ENCODE assay signal across 8 mouse cellular contexts in genomic region chr5:76951106-76952027, GRCm38 (mm10). TPM values are rescaled to one million over a fixed set of nuclear protein-coding genes. Genes with fewer than 3 reads are reported as not detected.
DNase-seq lines count a peak whose midpoint lies in the region; ATAC-seq and TF ChIP-seq lines count a peak whose summit lies in the region.

Paics (plus strand) TSS chr5:76951307.
Ppat (minus strand) TSS chr5:76951578.

- peaks cover 35% of the 10 kb centered on the region for H3K4me1 ChIP-seq in embryonic facial prominence, embryonic 13.5 days
- H3K4me1 ChIP-seq in heart, adult 2 months (ENCODE audit: control insufficient read depth, insufficient read depth, low read length) = peaks cover 18% of the 10 kb centered on the region
- H3K4me1 ChIP-seq in limb, embryonic 13.5 days = peaks cover 52% of the 10 kb centered on the region
- H3K4me1 ChIP-seq in midbrain, embryonic 16.5 days (ENCODE audit: control insufficient read depth, insufficient read depth, low read length) = peaks cover 22% of the 10 kb centered on the region

- ATAC-seq in embryonic facial prominence, embryonic 13.5 days (ENCODE audit: insufficient number of reproducible peaks, insufficient read depth, low FRiP score, low TSS enrichment, low read depth) = peak; percentile 98
- peak; percentile 97 for ATAC-seq in limb, embryonic 13.5 days (ENCODE audit: low FRiP score, low read depth)
- peak; percentile 97 for ATAC-seq in midbrain, embryonic 16.5 days

- H3K4me2 ChIP-seq in embryonic facial prominence, embryonic 13.5 days = peak within 1 kb of the TSS; percentile 82
- peak within 1 kb of the TSS; percentile 88 for H3K4me2 ChIP-seq in limb, embryonic 13.5 days (replicated peaks)
- H3K4me2 ChIP-seq in midbrain, embryonic 16.5 days (ENCODE audit: low read length) = peak within 1 kb of the TSS; percentile 86

- intact Hi-C loops in heart, adult 2 months (cut with DNase I) = loop anchor here (1.0 to 2.0 kb wide), 2 partner anchors 23 to 46 kb away; partner anchors contain the start of genes Aasdh and Srp72

- TF ChIP-seq POLR2A in heart, adult 2 months (IDR thresholded peaks at IDR 0.05; ENCODE audit: insufficient read depth, low read depth, low read length) = peak; percentile 96

- peaks cover 2% of the 10 kb centered on the region for H3K79me2 ChIP-seq in heart, adult 2 months (replicated peaks; ENCODE audit: control insufficient read depth, insufficient read depth, low read length)

- H3K4me3 ChIP-seq in embryonic facial prominence, embryonic 13.5 days = peak within 1 kb of the TSS; percentile 85
- H3K4me3 ChIP-seq in heart, adult 2 months = peak within 1 kb of the TSS; percentile 77
- peak within 1 kb of the TSS; percentile 82 for H3K4me3 ChIP-seq in limb, embryonic 13.5 days
- H3K4me3 ChIP-seq in midbrain, embryonic 16.5 days (ENCODE audit: low read depth, low read length) = peak within 1 kb of the TSS; percentile 63

- no peaks in the 10 kb centered on the region for H3K9me3 ChIP-seq in embryonic facial prominence, embryonic 13.5 days
- H3K9me3 ChIP-seq in limb, embryonic 13.5 days = no peaks in the 10 kb centered on the region
- no peaks in the 10 kb centered on the region for H3K9me3 ChIP-seq in midbrain, embryonic 16.5 days (replicated peaks; ENCODE audit: control insufficient read depth, low read length, poor library complexity, severe bottlenecking)

- peak; percentile 98 for DNase-seq in 3134 (ENCODE audit: extremely low read depth, insufficient read length, low spot score)
- peak; percentile 99 for DNase-seq in adrenal gland, postnatal 36 days
- DNase-seq in heart, adult 2 months = peak; percentile 98 to 99
- peak; percentile 98 to 99 for DNase-seq in kidney, adult 8-10 months
- peak; percentile 95 to 100 for DNase-seq in spleen, postnatal 10 days (ENCODE audit: low spot score in 2 of 2)

- TF ChIP-seq EP300 in heart, adult 2 months (IDR thresholded peaks at IDR 0.05; ENCODE audit: insufficient read depth, low read depth, low read length) = peak; percentile 78

- H3K36me3 ChIP-seq in embryonic facial prominence, embryonic 13.5 days = peaks cover 23% of the 10 kb centered on the region
- H3K36me3 ChIP-seq in heart, adult 2 months (ENCODE audit: control insufficient read depth, insufficient read depth, low read length) = peaks cover 20% of the 10 kb centered on the region
- H3K36me3 ChIP-seq in limb, embryonic 13.5 days = peaks cover 26% of the 10 kb centered on the region
- H3K36me3 ChIP-seq in midbrain, embryonic 16.5 days (ENCODE audit: control insufficient read depth, insufficient read depth, low read length) = no peaks in the 10 kb centered on the region

- peak; percentile 10; the same call in 1 of the 2 replicates for TF ChIP-seq CTCF in heart, adult 2 months (IDR thresholded peaks at IDR 0.05)

- WGBS in embryonic facial prominence, embryonic 13.5 days = under 1% methylated on average over 81 of the region's 81 CpGs
- under 1% methylated on average over 81 of the region's 81 CpGs for WGBS in heart, adult 2 months
- under 1% methylated on average over 80 of the region's 81 CpGs for WGBS in limb, embryonic 13.5 days
- under 1% methylated on average over 81 of the region's 81 CpGs for WGBS in midbrain, embryonic 16.5 days

- no peaks in the 10 kb centered on the region for H3K27me3 ChIP-seq in embryonic facial prominence, embryonic 13.5 days
- H3K27me3 ChIP-seq in heart, adult 2 months (ENCODE audit: control insufficient read depth, insufficient read depth, low read length) = no peaks in the 10 kb centered on the region
- no peaks in the 10 kb centered on the region for H3K27me3 ChIP-seq in limb, embryonic 13.5 days
- H3K27me3 ChIP-seq in midbrain, embryonic 16.5 days (ENCODE audit: control insufficient read depth, insufficient read depth, low read depth, low read length) = no peaks in the 10 kb centered on the region

- H3K9ac ChIP-seq in embryonic facial prominence, embryonic 13.5 days = peak within 1 kb of the TSS; percentile 84
- peak within 1 kb of the TSS; percentile 84 for H3K9ac ChIP-seq in heart, adult 2 months (ENCODE audit: low read depth, low read length)
- peak within 1 kb of the TSS; percentile 78 for H3K9ac ChIP-seq in limb, embryonic 13.5 days
- H3K9ac ChIP-seq in midbrain, embryonic 16.5 days (ENCODE audit: low read depth, low read length) = peak within 1 kb of the TSS; percentile 63

- peak within 1 kb of the TSS; percentile 87 for H3K27ac ChIP-seq in embryonic facial prominence, embryonic 13.5 days
- peak within 1 kb of the TSS; percentile 92 for H3K27ac ChIP-seq in heart, adult 2 months
- H3K27ac ChIP-seq in limb, embryonic 13.5 days = peak within 1 kb of the TSS; percentile 91
- peak within 1 kb of the TSS; percentile 81 for H3K27ac ChIP-seq in midbrain, embryonic 16.5 days (ENCODE audit: low read length)

RNA-seq across cellular contexts. Expression of gene Paics, which starts in this region (rescaled TPM):
- total RNA-seq in adrenal gland, postnatal 36 days (2021) = 100 to 1,000 TPM; 174 to 239 TPM
- 279 and 283 TPM in 2 replicates for polyA plus RNA-seq in embryonic facial prominence, embryonic 13.5 days (2015; fragmentation: Nextera tagmentation; extraction: Ambion mirVana)
- total RNA-seq in heart, adult 2 months (2021) = 100 to 1,000 TPM; 140 to 158 TPM
- 78.3 and 124 TPM in 2 replicates for polyA plus RNA-seq in heart, adult 2 months (2012; rRNA removed)
- 321 and 323 TPM in 2 replicates for polyA plus RNA-seq in limb, embryonic 13.5 days (2015; fragmentation: Nextera tagmentation; extraction: Ambion mirVana)
- polyA plus RNA-seq in midbrain, embryonic 16.5 days (2015; fragmentation: Nextera tagmentation; extraction: Ambion mirVana) = 150 and 163 TPM in 2 replicates

RNA-seq across cellular contexts. Expression of gene Ppat, which starts in this region (rescaled TPM):
- 10 to 100 TPM; 17.9 to 24.7 TPM for total RNA-seq in adrenal gland, postnatal 36 days (2021)
- 22.8 and 23.2 TPM in 2 replicates for polyA plus RNA-seq in embryonic facial prominence, embryonic 13.5 days (2015; fragmentation: Nextera tagmentation; extraction: Ambion mirVana)
- 10 to 100 TPM; 13.3 to 17.6 TPM for total RNA-seq in heart, adult 2 months (2021)
- polyA plus RNA-seq in heart, adult 2 months (2012; rRNA removed) = 5.5 and 9.9 TPM in 2 replicates
- 23.9 and 25.4 TPM in 2 replicates for polyA plus RNA-seq in limb, embryonic 13.5 days (2015; fragmentation: Nextera tagmentation; extraction: Ambion mirVana)
- 9.7 and 10.4 TPM in 2 replicates for polyA plus RNA-seq in midbrain, embryonic 16.5 days (2015; fragmentation: Nextera tagmentation; extraction: Ambion mirVana)

Comparison
In these comparisons a context has a peak if more than half of its experiments do, and no peak if none do; other contexts are left out.
1. Peak in every context shown above with its lines: DNase-seq, ATAC-seq, H3K4me3 ChIP-seq and H3K27ac ChIP-seq.